Mouse (Mus musculus): Measurements from ENCODE around the gene Tenm4. TPM values are rescaled to one million over a fixed set of nuclear protein-coding genes. Genes with fewer than 3 reads are reported as not detected.

Tenm4 gene
- total and polyA plus RNA-seq, 3 experiments: 9.2 to 15.2 TPM; not detected in 1

- Histone ChIP-seq H3K9me3 (replicated peaks; ENCODE audit: insufficient read depth, low read length) (no peaks in the 10 kb centered on the region), H3K36me3 (ENCODE audit: control insufficient read depth in 1 of 2, insufficient read depth in 2 of 2, low read length in 2 of 2) (no peaks in the 10 kb centered on the region), H3K27ac (ENCODE audit: control insufficient read depth, low read depth, low read length) (no peak overlapping the region), H3K4me1 (ENCODE audit: control insufficient read depth in 1 of 2, insufficient read depth in 2 of 2, low read length in 2 of 2) (no peaks in the 10 kb centered on the region), H3K79me2 (ENCODE audit: control insufficient read depth, insufficient read depth, low read length, poor library complexity) (no peaks in the 10 kb centered on the region), H3K4me3 (ENCODE audit: control insufficient read depth in 1 of 2, insufficient read depth in 1 of 2, low read depth in 2 of 2, low read length in 2 of 2) (no peak overlapping the region), H3K9ac (ENCODE audit: control insufficient read depth, low read depth, low read length, poor library complexity, severe bottlenecking) (no peak overlapping the region), H3K27me3 (ENCODE audit: control insufficient read depth in 1 of 2, insufficient read depth in 2 of 2, low read length in 2 of 2) (peaks cover 0 to 3% of the 10 kb centered on the region in 2 experiments; a peak in 1 of 4 replicates)
- TF ChIP-seq POLR2A (IDR thresholded peaks at IDR 0.05; ENCODE audit: control insufficient read depth in 1 of 2, insufficient read depth in 1 of 2, low read depth in 1 of 2, low read length in 2 of 2, poor library complexity in 1 of 2): no peak
- TF ChIP-seq MAZ (IDR thresholded peaks at IDR 0.05; ENCODE audit: low read depth, low read length): no peak
- TF ChIP-seq JUND (IDR thresholded peaks at IDR 0.05; ENCODE audit: low read depth, low read length): no peak
- no peak for TF ChIP-seq BHLHE40 (IDR thresholded peaks at IDR 0.05; ENCODE audit: borderline replicate concordance, low read depth, low read length)
- TF ChIP-seq TAL1 (IDR thresholded peaks at IDR 0.05; ENCODE audit: low read length): no peak
- TF ChIP-seq E2F4 (IDR thresholded peaks at IDR 0.05; ENCODE audit: borderline replicate concordance, low read depth, low read length): no peak
- no peak for TF ChIP-seq RCOR1 (IDR thresholded peaks at IDR 0.05; ENCODE audit: low read depth, low read length)
- TF ChIP-seq ETS1 (IDR thresholded peaks at IDR 0.05; ENCODE audit: low read depth, low read length): no peak
- TF ChIP-seq ELF1 (IDR thresholded peaks at IDR 0.05; ENCODE audit: low read depth, low read length): no peak
- no peak for TF ChIP-seq SMC3 (IDR thresholded peaks at IDR 0.05; ENCODE audit: low read depth, low read length)
- TF ChIP-seq ZC3H11A (IDR thresholded peaks at IDR 0.05; ENCODE audit: low read depth, low read length): no peak
- TF ChIP-seq EP300 (IDR thresholded peaks at IDR 0.05; ENCODE audit: low read depth in 1 of 2, low read length in 2 of 2): no peak
- TF ChIP-seq TCF12 (IDR thresholded peaks at IDR 0.05; ENCODE audit: low read depth, low read length): no peak
- TF ChIP-seq USF2 (IDR thresholded peaks at IDR 0.05; ENCODE audit: borderline replicate concordance in 1 of 2, insufficient read depth in 1 of 2, low read depth in 1 of 2, low read length in 2 of 2): no peak
- TF ChIP-seq CHD2 (IDR thresholded peaks at IDR 0.05; ENCODE audit: low read length): no peak
- no peak for TF ChIP-seq SIN3A (IDR thresholded peaks at IDR 0.05; ENCODE audit: low read length)
- TF ChIP-seq MAX (IDR thresholded peaks at IDR 0.05; ENCODE audit: low read length): no peak
- TF ChIP-seq ZMIZ1 (IDR thresholded peaks at IDR 0.05; ENCODE audit: low read depth, low read length): no peak
- no peak for TF ChIP-seq UBTF (IDR thresholded peaks at IDR 0.05; ENCODE audit: borderline replicate concordance, insufficient read depth, low read depth, low read length)
- no peak for DNase-seq (ENCODE audit: low read depth, low spot score)
These were observed 506.0 kb downstream of the Tenm4 start for GRCm38 (mm10) chr7:96677082-96677481.

- Histone ChIP-seq H3K36me3 (ENCODE audit: control insufficient read depth in 1 of 2, insufficient read depth in 2 of 2, low read length in 2 of 2) (no peaks in the 10 kb centered on the region), H3K9ac (ENCODE audit: control insufficient read depth, low read depth, low read length, poor library complexity, severe bottlenecking) (no peak overlapping the region), H3K27ac (ENCODE audit: control insufficient read depth, low read depth, low read length) (no peak overlapping the region), H3K4me3 (ENCODE audit: control insufficient read depth in 1 of 2, insufficient read depth in 1 of 2, low read depth in 2 of 2, low read length in 2 of 2) (no peak overlapping the region), H3K9me3 (replicated peaks; ENCODE audit: insufficient read depth, low read length) (no peaks in the 10 kb centered on the region), H3K79me2 (ENCODE audit: control insufficient read depth, insufficient read depth, low read length, poor library complexity) (no peaks in the 10 kb centered on the region), H3K4me1 (ENCODE audit: control insufficient read depth in 1 of 2, insufficient read depth in 2 of 2, low read length in 2 of 2) (no peaks in the 10 kb centered on the region), H3K27me3 (ENCODE audit: control insufficient read depth in 1 of 2, insufficient read depth in 2 of 2, low read length in 2 of 2) (peaks cover 0 to 3% of the 10 kb centered on the region in 2 experiments; a peak in 1 of 4 replicates)
- DNase-seq (ENCODE audit: low read depth, low spot score): no peak
- no peak for TF ChIP-seq MAFK (IDR thresholded peaks at IDR 0.05; ENCODE audit: borderline replicate concordance, low read depth, low read length)
- no peak for TF ChIP-seq POLR2AphosphoS2 (IDR thresholded peaks at IDR 0.05; ENCODE audit: low read length)
- TF ChIP-seq MAZ (IDR thresholded peaks at IDR 0.05; ENCODE audit: low read depth, low read length): no peak
- TF ChIP-seq TAL1 (IDR thresholded peaks at IDR 0.05; ENCODE audit: low read length): no peak
- no peak for TF ChIP-seq MEF2A (IDR thresholded peaks at IDR 0.05; ENCODE audit: extremely low read depth, insufficient replicate concordance, low read depth, low read length, poor library complexity, severe bottlenecking)
- no peak for TF ChIP-seq JUND (IDR thresholded peaks at IDR 0.05; ENCODE audit: low read depth, low read length)
- TF ChIP-seq ZNF384 (IDR thresholded peaks at IDR 0.05; ENCODE audit: low read depth, low read length): no peak
- TF ChIP-seq GABPA (IDR thresholded peaks at IDR 0.05; ENCODE audit: low read depth, low read length): no peak
These were observed 507.2 kb downstream of the Tenm4 start for GRCm38 (mm10) chr7:96678236-96678635.
